Mouse (Mus musculus): ENCODE measurements around the gene Ntf5. TPM values are rescaled to one million over a fixed set of nuclear protein-coding genes. Genes with fewer than 3 reads are reported as not detected.

Ntf5 gene
- polyA plus RNA-seq, 1 experiment from 2014 or later: not detected

GRCm38 (mm10) chr7:45369836-45370474 is 43.5 kb upstream of the Ntf5 start:
- peaks cover 5% of the 10 kb centered on the region for H3K27me3 ChIP-seq (ENCODE audit: control insufficient read depth, insufficient read depth, low read length)
- H3K4me1 ChIP-seq (ENCODE audit: control insufficient read depth, insufficient read depth, low read length): peaks cover 27% of the 10 kb centered on the region
- 11% methylated on average over 43 of the region's 52 CpGs for WGBS
- no peak; the same call in none of the 2 replicates for ATAC-seq (ENCODE audit: low read depth)
- no peak overlapping the region for H3K27ac ChIP-seq (ENCODE audit: low read depth, low read length)
- peak overlapping the region; percentile 46 for H3K9ac ChIP-seq (replicated peaks; ENCODE audit: low read depth, low read length)
- peak overlapping the region; percentile 79 for H3K4me2 ChIP-seq (ENCODE audit: low read depth, low read length)
- no peaks in the 10 kb centered on the region for H3K9me3 ChIP-seq (ENCODE audit: control insufficient read depth, low read length)
- H3K4me3 ChIP-seq (ENCODE audit: low read depth, low read length): peak overlapping the region; percentile 46
- H3K36me3 ChIP-seq (ENCODE audit: control insufficient read depth, insufficient read depth, low read length): peaks cover 11% of the 10 kb centered on the region; the same call in 1 of the 2 replicates

GRCm38 (mm10) chr7:45370475-45371311 is 42.8 kb upstream of the Ntf5 start, which contains the start of gene Lin7b:
Gene Lin7b (minus strand): TSS chr7:45370583.
- Histone ChIP-seq H3K4me1 (ENCODE audit: control insufficient read depth, insufficient read depth, low read length) (peaks cover 20% of the 10 kb centered on the region), H3K27ac (ENCODE audit: low read depth, low read length) (no peak within 1 kb of the TSS), H3K9ac (replicated peaks; ENCODE audit: low read depth, low read length) (peak within 1 kb of the TSS; percentile 46), H3K27me3 (ENCODE audit: control insufficient read depth, insufficient read depth, low read length) (peaks cover 5% of the 10 kb centered on the region), H3K9me3 (ENCODE audit: control insufficient read depth, low read length) (no peaks in the 10 kb centered on the region), H3K4me2 (ENCODE audit: low read depth, low read length) (peak within 1 kb of the TSS; percentile 79), H3K4me3 (ENCODE audit: low read depth, low read length) (peak within 1 kb of the TSS; percentile 46), H3K36me3 (ENCODE audit: control insufficient read depth, insufficient read depth, low read length) (peaks cover 14% of the 10 kb centered on the region)
- WGBS: 9% methylated on average over 28 of the region's 28 CpGs
- peak; percentile 57 for ATAC-seq (ENCODE audit: low read depth)

- no peak overlapping the region for H3K9ac ChIP-seq (replicated peaks; ENCODE audit: low read depth, low read length)
Measured at GRCm38 (mm10) chr7:45372371-45372770, 41.1 kb upstream of the Ntf5 start.

GRCm38 (mm10) chr7:45374620-45375019 is 38.9 kb upstream of the Ntf5 start:
- no peaks in the 10 kb centered on the region for H3K9me3 ChIP-seq (ENCODE audit: control insufficient read depth, low read length)
- 95% methylated on average over 8 of the region's 8 CpGs for WGBS

More at GRCm38 (mm10) chr7:45372371-45372770, 41.1 kb upstream of the Ntf5 start:
- Histone ChIP-seq H3K4me3 (ENCODE audit: low read depth, low read length) (no peak overlapping the region), H3K27me3 (ENCODE audit: control insufficient read depth, insufficient read depth, low read length) (peaks cover 5% of the 10 kb centered on the region), H3K4me2 (ENCODE audit: low read depth, low read length) (no peak overlapping the region), H3K4me1 (ENCODE audit: control insufficient read depth, insufficient read depth, low read length) (peaks cover 19% of the 10 kb centered on the region), H3K27ac (ENCODE audit: low read depth, low read length) (no peak overlapping the region), H3K9me3 (ENCODE audit: control insufficient read depth, low read length) (no peaks in the 10 kb centered on the region), H3K36me3 (ENCODE audit: control insufficient read depth, insufficient read depth, low read length) (peaks cover 31% of the 10 kb centered on the region)
- no peak for ATAC-seq (ENCODE audit: low read depth)
- 91% methylated on average over 5 of the region's 5 CpGs for WGBS

GRCm38 (mm10) chr7:45376057-45376456 is 37.4 kb upstream of the Ntf5 start:
- H3K9me3 ChIP-seq (ENCODE audit: control insufficient read depth, low read length): no peaks in the 10 kb centered on the region
- H3K4me1 ChIP-seq (ENCODE audit: control insufficient read depth, insufficient read depth, low read length): no peaks in the 10 kb centered on the region
- H3K27ac ChIP-seq (ENCODE audit: low read depth, low read length): no peak overlapping the region
- WGBS: 82% methylated on average over 1 of the region's 1 CpGs
- peaks cover 66% of the 10 kb centered on the region for H3K36me3 ChIP-seq (ENCODE audit: control insufficient read depth, insufficient read depth, low read length)
- H3K4me3 ChIP-seq (ENCODE audit: low read depth, low read length): no peak overlapping the region
- no peak for ATAC-seq (ENCODE audit: low read depth)
- H3K27me3 ChIP-seq (ENCODE audit: control insufficient read depth, insufficient read depth, low read length): no peaks in the 10 kb centered on the region
- H3K9ac ChIP-seq (replicated peaks; ENCODE audit: low read depth, low read length): no peak overlapping the region
- no peak overlapping the region for H3K4me2 ChIP-seq (ENCODE audit: low read depth, low read length)

More at GRCm38 (mm10) chr7:45374620-45375019, 38.9 kb upstream of the Ntf5 start:
- Histone ChIP-seq H3K4me2 (ENCODE audit: low read depth, low read length) (no peak overlapping the region), H3K36me3 (ENCODE audit: control insufficient read depth, insufficient read depth, low read length) (peaks cover 52% of the 10 kb centered on the region), H3K9ac (replicated peaks; ENCODE audit: low read depth, low read length) (no peak overlapping the region), H3K27me3 (ENCODE audit: control insufficient read depth, insufficient read depth, low read length) (no peaks in the 10 kb centered on the region), H3K4me3 (ENCODE audit: low read depth, low read length) (no peak overlapping the region), H3K4me1 (ENCODE audit: control insufficient read depth, insufficient read depth, low read length) (peaks cover 10% of the 10 kb centered on the region; the same call in 1 of the 2 replicates), H3K27ac (ENCODE audit: low read depth, low read length) (no peak overlapping the region)
- ATAC-seq (ENCODE audit: low read depth): no peak

- no peak overlapping the region for H3K27ac ChIP-seq (ENCODE audit: low read depth, low read length)
- 93% methylated on average over 3 of the region's 3 CpGs for WGBS
Measured at GRCm38 (mm10) chr7:45386077-45386476, 27.4 kb upstream of the Ntf5 start.

GRCm38 (mm10) chr7:45395129-45395541 is 18.4 kb upstream of the Ntf5 start:
- Histone ChIP-seq H3K36me3 (ENCODE audit: control insufficient read depth, insufficient read depth, low read length) (peaks cover 13% of the 10 kb centered on the region), H3K9me3 (ENCODE audit: control insufficient read depth, low read length) (no peaks in the 10 kb centered on the region), H3K27me3 (ENCODE audit: control insufficient read depth, insufficient read depth, low read length) (no peaks in the 10 kb centered on the region), H3K27ac (ENCODE audit: low read depth, low read length) (peak overlapping the region; percentile 91), H3K4me1 (ENCODE audit: control insufficient read depth, insufficient read depth, low read length) (peaks cover 21% of the 10 kb centered on the region), H3K9ac (replicated peaks; ENCODE audit: low read depth, low read length) (peak overlapping the region; percentile 84), H3K4me3 (ENCODE audit: low read depth, low read length) (peak overlapping the region; percentile 58), H3K4me2 (ENCODE audit: low read depth, low read length) (peak overlapping the region; percentile 98)
- peak; percentile 80 for ATAC-seq (ENCODE audit: low read depth)
- 0% methylated on average over 20 of the region's 20 CpGs for WGBS

More at GRCm38 (mm10) chr7:45386077-45386476, 27.4 kb upstream of the Ntf5 start:
- Histone ChIP-seq H3K36me3 (ENCODE audit: control insufficient read depth, insufficient read depth, low read length) (peaks cover 75% of the 10 kb centered on the region), H3K9me3 (ENCODE audit: control insufficient read depth, low read length) (no peaks in the 10 kb centered on the region), H3K4me1 (ENCODE audit: control insufficient read depth, insufficient read depth, low read length) (no peaks in the 10 kb centered on the region), H3K4me2 (ENCODE audit: low read depth, low read length) (no peak overlapping the region), H3K9ac (replicated peaks; ENCODE audit: low read depth, low read length) (no peak overlapping the region), H3K4me3 (ENCODE audit: low read depth, low read length) (no peak overlapping the region), H3K27me3 (ENCODE audit: control insufficient read depth, insufficient read depth, low read length) (no peaks in the 10 kb centered on the region)
- ATAC-seq (ENCODE audit: low read depth): no peak

- Histone ChIP-seq H3K9ac (replicated peaks; ENCODE audit: low read depth, low read length) (peak within 1 kb of the TSS; percentile 84), H3K4me1 (ENCODE audit: control insufficient read depth, insufficient read depth, low read length) (peaks cover 21% of the 10 kb centered on the region), H3K36me3 (ENCODE audit: control insufficient read depth, insufficient read depth, low read length) (peaks cover 9% of the 10 kb centered on the region), H3K27ac (ENCODE audit: low read depth, low read length) (peak within 1 kb of the TSS; percentile 91), H3K4me3 (ENCODE audit: low read depth, low read length) (peak within 1 kb of the TSS; percentile 58), H3K27me3 (ENCODE audit: control insufficient read depth, insufficient read depth, low read length) (no peaks in the 10 kb centered on the region), H3K4me2 (ENCODE audit: low read depth, low read length) (peak within 1 kb of the TSS; percentile 98), H3K9me3 (ENCODE audit: control insufficient read depth, low read length) (no peaks in the 10 kb centered on the region)
- ATAC-seq (ENCODE audit: low read depth): peak; percentile 97
- under 1% methylated on average over 60 of the region's 60 CpGs for WGBS
Measured at GRCm38 (mm10) chr7:45395578-45396336, 17.7 kb upstream of the Ntf5 start, which contains the start of gene Snrnp70. Gene Snrnp70 (minus strand): TSS chr7:45395742.

All from neural tube, embryonic 14.5 days (tissue).